Mouse (Mus musculus): ENCODE results near the gene Clybl.

The Clybl gene

DNA sequence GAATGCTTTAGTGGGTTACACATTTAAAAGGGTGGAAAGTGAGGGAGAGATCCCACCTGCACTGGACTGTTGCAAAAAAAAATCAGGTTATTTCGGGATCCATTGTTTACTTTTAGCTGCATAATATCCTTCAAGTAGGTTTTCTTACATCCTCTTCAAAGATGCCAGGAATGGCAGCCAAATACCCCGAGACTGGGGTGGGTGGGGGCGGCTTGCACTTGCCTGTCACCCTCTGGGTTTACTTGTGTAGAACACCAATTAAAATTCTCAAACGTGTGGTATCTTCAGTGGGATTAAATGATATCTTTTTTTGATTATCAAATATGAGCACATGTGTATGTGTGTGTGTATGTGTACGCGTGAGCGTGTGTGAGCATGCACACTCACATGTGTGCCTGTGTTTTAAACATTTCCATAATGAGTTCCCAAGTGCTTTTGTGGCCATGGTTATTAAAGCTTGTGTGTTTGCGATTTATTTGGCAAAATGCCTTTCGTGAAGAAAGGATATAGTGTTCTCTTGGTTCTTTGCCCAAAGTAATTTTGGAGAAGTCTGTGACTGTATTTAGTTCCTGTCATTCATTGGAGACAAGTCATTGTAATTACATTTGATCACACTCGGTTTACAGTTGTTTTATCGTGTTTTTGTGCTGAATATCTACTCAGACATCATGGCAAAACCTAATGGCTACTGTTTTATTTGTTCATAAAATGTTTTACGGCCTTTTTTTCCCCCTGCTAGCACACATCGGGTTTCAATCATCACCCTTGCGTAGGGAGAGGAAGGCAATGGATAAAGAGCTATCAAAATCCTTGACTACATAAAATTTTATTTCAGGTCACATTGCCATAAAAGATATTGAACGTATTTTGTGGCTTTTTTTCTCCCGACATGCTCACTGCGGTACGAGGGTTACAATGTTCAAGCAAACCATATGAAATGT is 65.7 kb downstream of the Clybl start:
- no peak for DNase-seq (ENCODE audit: low read depth, low spot score)

DNA sequence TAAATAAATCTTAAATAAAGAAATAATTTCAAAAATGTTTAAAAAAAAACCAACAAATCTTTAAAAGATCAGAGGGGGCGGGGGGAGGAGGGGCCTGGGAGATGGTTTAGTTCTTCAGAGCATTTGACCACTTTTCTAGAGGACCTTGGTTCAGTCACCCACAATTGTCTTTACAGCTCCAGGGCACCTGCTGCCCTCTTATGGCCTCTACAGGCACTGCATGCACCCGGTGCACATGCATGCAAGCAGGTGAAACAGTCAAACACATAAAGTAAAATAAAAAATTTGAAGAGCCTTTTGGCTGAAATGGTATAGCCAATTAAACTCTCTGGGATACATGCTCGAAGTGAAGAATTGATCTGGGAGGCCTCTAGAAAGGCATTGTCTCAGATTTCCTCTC is 67.6 kb downstream of the Clybl start:
- no peak for DNase-seq (ENCODE audit: low read depth, low spot score)

DNA sequence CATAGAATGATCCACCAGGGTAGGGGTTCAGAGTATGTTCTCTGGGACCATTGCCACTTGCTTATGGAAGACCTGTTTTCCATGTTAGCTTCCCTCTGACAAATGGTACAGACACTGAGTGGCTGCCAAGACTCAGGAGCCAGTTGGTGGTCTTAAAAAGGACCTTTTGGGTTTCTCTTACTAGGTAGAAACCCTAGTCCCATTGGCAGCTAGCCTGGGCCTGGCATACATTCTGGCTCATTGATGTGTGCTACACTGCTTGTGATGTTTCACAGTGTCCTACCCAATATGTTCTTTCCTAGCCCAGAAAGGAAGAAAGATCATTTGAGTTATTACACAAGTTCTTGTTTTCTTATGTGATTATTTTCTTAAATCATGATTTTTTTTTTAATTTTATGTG is 69.8 kb downstream of the Clybl start:
- no peak for DNase-seq (ENCODE audit: low read depth, low spot score)

- no peak for DNase-seq (ENCODE audit: low read depth, low spot score)
Observed at GRCm38 (mm10) chr14:122255562-122256260, 74.2 kb downstream of the Clybl start.

- DNase-seq (ENCODE audit: low read depth, low spot score) = no peak
Observed at GRCm38 (mm10) chr14:122256261-122256634, 74.7 kb downstream of the Clybl start.

DNA sequence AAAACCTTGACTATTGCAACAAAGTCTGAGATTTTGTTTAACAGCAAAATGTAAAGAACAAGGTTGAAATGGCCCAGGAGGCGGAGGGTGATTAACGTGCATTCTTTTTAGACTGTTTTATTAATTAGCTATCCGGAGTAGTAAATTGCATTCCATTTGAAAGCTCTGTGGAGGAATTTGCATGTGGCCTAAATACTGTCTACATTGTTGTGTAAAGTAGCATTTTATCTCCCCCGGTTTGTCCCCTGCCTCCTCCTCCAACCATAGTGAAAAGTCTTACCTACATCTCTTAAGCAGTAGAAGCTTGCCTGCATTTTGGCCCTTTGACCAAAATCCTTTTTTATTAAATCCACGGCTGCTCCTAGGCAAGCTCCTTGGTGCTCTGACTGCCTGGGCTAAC is 76.8 kb downstream of the Clybl start:
- no peak for DNase-seq (ENCODE audit: low read depth, low spot score)

DNA sequence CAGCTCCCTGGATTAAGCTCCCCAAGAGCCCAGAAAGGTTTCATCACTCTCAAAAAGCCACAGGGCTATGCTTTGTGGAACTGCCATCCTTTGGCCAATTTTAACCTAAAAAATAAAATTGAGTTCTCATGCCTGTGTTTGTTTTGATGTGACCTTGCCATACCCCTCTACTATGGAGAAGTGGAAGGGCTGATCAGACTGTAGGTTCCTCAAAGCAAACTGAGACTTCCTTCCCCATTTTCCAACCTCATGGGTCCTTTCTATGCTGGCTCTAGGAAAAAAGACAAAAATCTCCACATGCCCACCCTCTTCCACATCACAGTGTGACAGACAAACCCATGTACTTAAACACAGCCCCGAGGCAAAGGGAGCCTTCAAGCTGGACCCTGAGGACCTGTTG is 79.7 kb downstream of the Clybl start:
- DNase-seq (ENCODE audit: low read depth, low spot score) = no peak

DNA sequence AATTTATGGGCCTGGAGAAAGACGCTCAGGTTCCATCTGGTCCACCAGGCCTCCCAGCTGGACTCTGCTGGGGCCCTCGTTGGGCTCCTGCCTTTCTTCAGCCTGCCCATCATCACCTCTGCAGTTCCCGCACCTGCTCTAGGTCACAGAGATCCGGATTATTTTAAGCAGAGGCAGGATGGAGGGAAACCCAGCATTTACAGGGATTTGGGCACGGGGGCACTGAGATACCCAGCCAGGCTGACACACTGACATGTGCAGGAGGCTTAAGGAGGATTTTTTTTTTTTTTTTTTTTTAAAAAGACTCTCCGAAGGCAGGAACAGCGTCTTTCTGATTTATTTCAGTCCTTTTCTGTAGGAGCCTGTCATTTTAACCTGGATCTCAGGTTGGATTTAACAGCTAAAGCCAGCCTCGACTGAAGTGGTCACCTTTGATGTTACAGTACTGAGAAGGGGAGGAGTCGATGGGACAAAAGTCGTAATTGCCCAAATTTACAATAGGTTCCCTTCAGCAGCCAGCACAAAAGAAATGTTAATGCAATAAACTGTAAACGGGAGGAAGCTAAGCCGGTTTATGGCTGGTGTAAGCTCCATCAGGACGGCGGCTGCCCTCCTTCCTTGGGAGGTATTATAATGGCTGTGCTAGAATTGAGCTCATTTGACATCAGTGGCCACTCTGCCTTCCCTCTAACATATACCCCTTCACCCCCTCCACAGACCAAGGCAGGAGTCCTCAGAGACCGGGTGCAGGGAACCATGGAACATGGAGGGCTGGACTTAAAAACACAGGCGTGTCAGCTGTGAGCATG is 81.6 kb downstream of the Clybl start:
- no peak for DNase-seq (ENCODE audit: low read depth, low spot score)

- no peak for DNase-seq (ENCODE audit: low read depth, low spot score)
Observed at GRCm38 (mm10) chr14:122265214-122265613, 83.7 kb downstream of the Clybl start.

- DNase-seq (ENCODE audit: low read depth, low spot score) = no peak
Observed at GRCm38 (mm10) chr14:122267590-122267989, 86.1 kb downstream of the Clybl start.

DNA sequence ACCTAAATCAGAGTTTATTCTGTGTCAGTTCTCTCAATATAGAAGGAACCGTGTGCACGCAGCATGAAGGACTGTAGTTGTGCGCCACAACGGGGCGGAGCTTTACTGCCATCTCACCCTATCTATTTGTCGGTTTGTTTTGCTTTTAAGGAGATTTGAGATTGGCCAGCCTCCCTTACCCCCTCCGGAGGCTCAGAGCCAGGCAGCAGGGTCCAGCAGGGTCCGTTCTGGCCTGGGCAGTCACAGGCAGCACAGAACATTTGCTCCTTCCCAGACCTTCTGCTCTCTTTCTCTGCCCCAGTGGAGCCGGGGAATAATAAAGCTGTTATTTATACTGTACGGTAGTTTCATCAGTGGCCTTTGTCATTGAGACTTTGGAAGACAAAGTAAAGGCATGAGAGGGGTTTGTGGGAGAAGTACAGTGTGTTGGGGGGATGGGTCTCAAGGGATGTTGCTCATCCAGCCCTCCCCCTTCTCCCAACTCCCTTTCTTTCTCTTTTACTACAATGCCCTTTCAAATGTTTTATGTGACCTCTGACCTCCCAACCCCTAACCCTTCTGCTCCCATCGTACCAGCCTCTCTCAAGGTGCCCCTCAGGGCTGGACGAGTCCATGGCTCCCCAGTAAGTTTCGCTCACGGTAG is 89.7 kb downstream of the Clybl start:
- DNase-seq (ENCODE audit: low read depth, low spot score) = no peak

- no peak for DNase-seq (ENCODE audit: low read depth, low spot score)
Observed at GRCm38 (mm10) chr14:122277142-122277541, 95.6 kb downstream of the Clybl start.

DNA sequence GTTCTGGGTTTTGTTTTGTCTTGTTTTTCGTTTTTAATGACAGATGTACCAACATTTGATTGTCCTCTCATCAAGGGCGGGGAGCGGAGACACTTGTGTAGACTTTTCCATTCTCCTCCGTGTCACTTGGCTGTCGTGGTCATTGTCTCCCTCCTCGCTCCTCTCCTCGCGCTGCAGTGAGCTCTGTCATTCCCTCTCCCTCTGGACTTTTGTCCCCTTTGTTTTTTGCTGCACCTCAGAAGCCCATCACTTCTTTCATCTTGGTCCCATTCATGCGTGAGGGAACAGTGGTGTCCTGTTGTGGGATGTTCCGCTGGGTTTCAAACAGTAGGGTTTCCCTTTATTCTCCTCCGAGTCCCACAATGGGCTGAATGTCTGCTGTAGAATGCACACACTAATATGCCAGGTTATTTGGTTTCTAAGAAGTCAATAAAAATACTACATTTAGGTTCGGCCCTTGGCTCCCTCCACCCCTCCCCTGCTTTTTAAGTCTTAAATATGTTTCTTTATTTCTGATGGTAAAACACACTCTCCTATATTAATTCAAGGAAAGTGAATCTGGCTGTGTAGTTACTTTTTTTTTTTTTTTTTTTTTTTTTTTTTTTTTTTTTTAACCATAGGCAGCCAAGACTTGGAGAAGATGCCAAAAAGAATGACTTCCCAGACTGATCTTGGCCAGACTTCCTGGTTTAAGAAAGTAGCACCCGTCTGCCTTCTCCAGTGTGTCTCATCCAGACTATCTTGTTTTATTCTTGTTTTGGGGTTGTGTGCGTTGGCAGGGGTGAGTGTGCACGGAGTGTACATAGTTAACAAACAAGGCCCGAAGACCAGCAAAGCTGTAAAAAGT is 98.2 kb downstream of the Clybl start:
- DNase-seq (ENCODE audit: low read depth, low spot score) = no peak

DNA sequence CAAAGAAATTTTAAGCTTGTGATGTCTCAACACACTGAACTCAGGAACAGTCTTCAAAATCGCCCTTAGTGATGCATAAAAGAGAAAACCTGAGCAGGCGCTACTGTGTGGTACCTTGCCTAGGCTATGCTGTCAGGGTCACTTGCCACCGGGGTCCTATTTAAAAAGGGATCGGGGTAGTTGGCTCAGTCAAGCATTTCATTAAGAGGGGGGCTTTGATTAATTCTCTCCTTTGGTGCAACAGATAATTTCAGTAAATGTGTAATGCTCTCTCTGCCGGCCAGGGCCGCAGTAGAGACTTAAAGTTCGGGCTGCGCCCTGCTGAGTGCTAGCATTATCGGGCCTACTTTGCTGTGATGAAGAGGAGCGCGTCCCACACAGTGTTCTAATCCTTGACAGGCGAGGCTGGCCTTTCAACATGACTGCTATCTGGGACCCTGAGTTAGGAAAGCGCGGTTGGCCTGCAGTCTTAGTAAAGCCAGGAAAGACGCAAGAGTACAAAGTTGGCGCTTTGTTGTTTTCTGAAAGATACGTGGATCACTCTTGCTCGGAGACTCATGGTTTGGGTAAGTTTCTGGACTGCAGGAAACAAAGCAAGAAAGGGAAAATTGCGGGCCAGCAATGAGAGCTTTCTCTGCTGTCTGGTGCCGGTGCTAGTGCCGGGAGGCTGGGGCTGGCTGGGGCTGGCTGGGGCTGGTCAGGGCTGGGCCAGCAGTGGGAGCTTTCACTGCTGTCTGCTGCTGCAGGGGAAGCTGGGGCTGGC is 99.0 kb downstream of the Clybl start:
- DNase-seq (ENCODE audit: low read depth, low spot score) = no peak

DNA sequence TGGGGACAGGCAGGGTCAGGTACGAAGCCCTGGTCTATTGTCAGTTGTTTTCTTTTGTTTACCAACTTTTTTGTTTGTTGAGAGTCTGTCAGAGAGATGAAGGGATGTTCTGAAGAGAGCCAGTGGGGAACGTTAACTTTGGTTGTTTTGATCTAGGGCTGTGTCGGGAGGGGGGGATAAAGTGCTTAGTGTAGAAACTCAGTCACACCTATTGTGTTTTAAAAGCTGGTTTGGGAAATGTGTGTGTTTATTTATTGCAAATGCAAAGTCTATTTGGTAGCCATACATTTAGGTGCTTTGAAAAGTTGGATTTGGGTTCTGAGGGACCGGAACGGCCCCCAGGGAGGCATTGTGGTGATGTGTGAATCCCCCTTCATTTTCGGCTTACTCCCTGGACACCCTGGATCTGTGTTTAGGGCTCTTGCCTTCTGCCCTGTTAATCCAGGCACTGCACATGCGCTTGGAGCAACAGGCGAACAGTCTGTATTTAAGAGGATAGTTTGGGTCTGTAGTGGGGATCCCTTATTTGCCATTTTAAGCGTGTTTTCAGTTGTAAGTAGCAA is 99.6 kb downstream of the Clybl start:
- DNase-seq (ENCODE audit: low read depth, low spot score) = no peak

DNA sequence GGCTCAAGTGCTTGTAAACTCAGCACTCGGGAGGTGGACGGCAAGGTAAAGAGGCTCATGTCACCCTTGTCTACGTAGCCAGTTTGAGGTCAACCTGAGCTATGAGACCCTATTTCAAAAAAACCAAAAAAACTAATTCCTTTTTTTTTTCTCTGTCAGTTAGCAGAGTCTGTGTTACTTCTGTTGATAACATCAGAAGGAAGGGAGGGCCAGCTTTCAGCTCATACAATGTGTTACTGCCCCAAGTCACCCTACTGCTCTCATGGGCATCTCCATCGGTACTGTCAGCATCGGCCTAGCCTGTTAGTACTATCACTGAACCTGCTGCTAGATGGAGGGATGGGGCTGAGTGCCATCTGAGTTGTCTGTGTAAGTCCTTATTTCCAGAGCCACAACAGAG is 102.5 kb downstream of the Clybl start:
- no peak for DNase-seq (ENCODE audit: low read depth, low spot score)

GRCm38 (mm10) chr14:122296399-122296798 is 114.9 kb downstream of the Clybl start:
- no peak for DNase-seq (ENCODE audit: low read depth, low spot score)

- no peak for DNase-seq (ENCODE audit: low read depth, low spot score)
Observed at GRCm38 (mm10) chr14:122296864-122297263, 115.4 kb downstream of the Clybl start.

- no peak for DNase-seq (ENCODE audit: low read depth, low spot score)
Observed at GRCm38 (mm10) chr14:122297386-122298109, 116.0 kb downstream of the Clybl start.
